Mouse (Mus musculus) heart, postnatal 0 days (tissue): Measurements from ENCODE around the gene Pex13.

Experiments
- CTCF ChIP-seq: IDR thresholded peaks from 2 replicates; pipeline ENCODE4 v1.5.1; 2016; ENCODE audit warnings: antibody characterized with exemption, control low read depth, low read depth
- EP300 ChIP-seq: IDR thresholded peaks from 2 replicates; pipeline ENCODE4 v1.6.1; 2016; ENCODE audit warnings: antibody characterized with exemption, low read depth

GRCm38 (mm10) chr11:23665311-23665786 lies 410 bp downstream of the Pex13 start, which contains the start of gene Pus10:
- TF ChIP-seq CTCF = no peak
- no peak for TF ChIP-seq EP300
